Mouse (Mus musculus): ENCODE results near the gene Clmn.

DNA sequence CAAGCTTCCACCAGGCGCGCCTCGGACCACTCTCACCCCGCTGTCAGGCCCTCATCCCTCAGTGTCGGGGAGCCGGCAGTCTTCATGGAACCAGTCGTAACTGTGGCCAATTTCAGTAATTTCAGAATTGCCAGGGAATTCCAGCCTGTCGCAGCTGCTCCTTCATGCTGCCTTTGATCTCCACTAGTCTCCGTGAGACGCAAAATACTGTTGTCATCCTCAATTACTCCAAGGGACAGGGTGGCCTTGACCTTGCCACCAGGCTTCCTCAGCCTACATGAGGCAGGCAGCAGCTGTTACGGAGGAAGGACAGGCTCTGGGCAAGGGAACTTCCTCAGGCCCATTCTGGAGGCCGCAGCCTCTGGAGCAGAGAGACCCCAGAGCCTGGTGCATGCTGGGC lies 15.5 kb upstream of the Clmn start:
- no peak for TF ChIP-seq CTCF (IDR thresholded peaks at IDR 0.05; ENCODE audit: low read depth)
- TF ChIP-seq EP300 (optimal IDR thresholded peaks at IDR 0.05): no peak
